Mouse (Mus musculus): ENCODE measurements around the gene Oas2.
"Not testable (repeated sequence)": the region's sequence is repeated elsewhere in the genome, so short reads cannot be mapped to it uniquely, and the experiment has no call there.

Oas2 gene

DNA sequence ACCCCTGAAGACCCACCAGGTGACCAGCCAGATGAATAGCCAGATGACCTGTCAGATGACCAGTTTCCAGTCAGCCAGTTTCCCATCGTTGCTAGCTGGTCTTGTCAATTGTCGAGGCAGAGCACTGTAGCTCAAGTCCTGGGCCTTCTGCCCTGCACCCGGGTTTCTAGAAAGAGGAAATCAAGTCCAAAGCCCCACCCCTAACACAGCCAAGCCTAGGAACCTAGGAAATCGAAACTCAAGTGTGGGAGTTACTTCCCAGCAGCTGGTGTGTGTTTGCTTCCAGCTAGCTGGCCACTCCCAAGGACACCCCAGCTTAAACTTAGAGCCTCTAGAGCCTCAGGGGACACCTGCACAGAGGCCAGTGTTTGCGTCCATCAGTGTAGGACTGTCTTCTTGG lies at the start of gene Oas2:
Gene Oas2 (minus strand): TSS at position 166 of the 400 bp plus-strand sequence.
- DNase-seq (ENCODE audit: low read depth, low spot score), result peak; percentile 23

GRCm38 (mm10) chr5:120798943-120799342 lies 49.3 kb upstream of the Oas2 start:
- not testable (repeated sequence) for DNase-seq (ENCODE audit: low read depth, low spot score)

DNA sequence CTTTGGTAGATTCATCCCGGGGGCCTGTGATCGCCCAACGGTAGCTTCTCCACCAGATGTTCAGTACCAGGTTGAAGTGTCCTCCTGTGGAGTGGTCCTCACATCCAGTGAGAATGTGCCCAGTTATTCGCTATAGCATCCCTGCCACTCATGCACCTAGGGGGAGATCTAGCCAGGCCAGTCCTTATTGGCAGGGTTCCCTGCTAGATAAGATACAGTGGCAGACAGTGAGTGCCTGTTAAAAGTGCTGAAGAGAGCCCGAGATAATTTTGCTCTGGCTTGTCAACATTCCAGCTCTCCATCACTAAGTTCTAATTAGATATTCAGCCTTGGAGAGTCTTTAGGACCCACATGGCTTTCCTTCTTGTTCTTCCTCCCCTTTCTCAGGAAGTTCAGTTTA lies 48.5 kb upstream of the Oas2 start:
- DNase-seq (ENCODE audit: low read depth, low spot score), result not testable (repeated sequence)

DNA sequence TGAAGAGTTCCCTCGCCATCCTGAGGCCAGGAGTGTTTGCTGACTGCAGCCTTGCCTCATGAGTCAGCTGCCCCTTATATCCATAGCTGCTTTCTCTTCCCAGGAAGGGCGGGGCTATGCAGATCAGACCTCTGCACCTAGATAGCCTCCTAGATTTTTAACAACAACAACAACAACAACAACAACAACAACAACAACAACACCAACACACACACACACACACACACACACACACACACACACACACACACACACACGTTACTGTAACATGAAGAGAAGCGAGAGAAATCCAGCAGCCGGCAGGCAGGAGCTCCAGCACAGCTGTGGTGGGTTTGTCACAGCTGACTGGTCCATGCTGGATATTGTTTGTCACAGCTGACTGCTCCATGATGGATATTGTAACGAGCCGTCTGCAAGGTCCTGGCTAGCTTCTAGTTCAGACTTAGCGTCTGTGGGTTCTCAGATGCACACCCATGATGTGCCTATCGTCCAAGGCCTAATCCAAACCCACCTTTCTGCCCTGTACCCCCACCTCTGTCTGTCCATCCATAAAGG lies 45.9 kb upstream of the Oas2 start, which contains the start of gene Oas1e:
Gene Oas1e (minus strand): TSS at position 51 of the 555 bp plus-strand sequence.
- DNase-seq (ENCODE audit: low read depth, low spot score), result not testable (repeated sequence)

DNA sequence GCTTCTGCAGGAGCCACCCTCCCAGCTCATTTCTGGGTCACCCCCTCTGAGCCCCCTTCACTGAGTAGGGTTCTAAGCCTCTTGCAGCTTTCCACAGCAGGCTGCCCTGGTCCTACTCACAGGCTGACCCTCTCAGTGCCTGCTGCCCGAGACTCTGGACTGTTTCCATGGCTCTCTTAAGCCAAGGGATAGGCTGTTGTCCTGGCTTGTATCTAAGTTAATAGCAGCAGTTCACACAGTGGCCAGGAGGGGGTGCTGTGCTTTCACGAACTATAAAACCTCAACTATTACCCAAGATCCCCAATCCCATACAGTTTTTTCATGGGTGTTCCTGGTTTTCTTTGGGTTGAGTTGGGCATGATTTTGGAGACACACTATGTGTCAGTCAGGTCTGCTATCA lies 43.4 kb upstream of the Oas2 start:
- peak; percentile 73 for DNase-seq (ENCODE audit: low read depth, low spot score)

- DNase-seq (ENCODE audit: low read depth, low spot score), result no peak
Measured at GRCm38 (mm10) chr5:120787042-120787441, 37.4 kb upstream of the Oas2 start.

DNA sequence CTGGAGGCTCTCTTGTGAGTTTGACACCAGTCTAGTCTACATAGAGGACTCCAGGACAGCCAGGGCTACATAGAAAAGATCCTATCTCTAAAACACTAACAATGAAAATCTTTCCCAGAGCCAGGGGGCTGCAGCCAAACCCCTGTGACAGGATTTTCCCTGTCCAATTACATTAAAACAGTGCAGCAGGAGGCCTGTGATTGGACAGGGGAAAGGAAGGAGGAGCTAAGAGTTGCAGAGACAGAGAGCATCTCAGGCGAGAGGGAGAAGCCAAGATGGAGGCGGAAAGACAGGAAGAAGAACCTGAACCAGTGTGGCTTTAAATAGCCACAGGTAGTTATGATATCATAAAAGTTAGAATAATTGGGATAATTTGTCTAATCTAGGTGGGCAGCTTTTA lies 32.8 kb upstream of the Oas2 start:
- DNase-seq (ENCODE audit: low read depth, low spot score), result peak; percentile 91

GRCm38 (mm10) chr5:120781646-120782045 lies 32.0 kb upstream of the Oas2 start:
- peak; percentile 77 for DNase-seq (ENCODE audit: low read depth, low spot score)

DNA sequence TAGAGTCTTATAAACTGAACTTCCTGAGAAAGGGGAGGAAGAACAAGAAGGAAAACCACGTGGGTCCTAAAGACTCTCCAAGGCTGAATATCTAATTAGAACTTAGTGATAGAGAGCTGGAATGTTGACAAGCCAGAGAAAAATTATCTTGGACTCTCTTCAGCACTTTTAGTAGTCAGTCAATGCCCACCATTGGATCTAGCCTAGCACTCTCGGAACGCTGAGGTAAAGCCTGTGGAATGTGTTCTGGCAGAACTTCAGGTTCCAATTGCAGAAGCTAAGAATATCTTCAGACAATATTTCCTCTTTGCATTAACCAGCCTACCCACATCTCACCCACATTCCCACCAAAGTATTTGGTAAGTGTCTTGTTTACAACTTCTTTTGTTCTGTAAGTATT lies 30.3 kb upstream of the Oas2 start:
- no peak for DNase-seq (ENCODE audit: low read depth, low spot score)

DNA sequence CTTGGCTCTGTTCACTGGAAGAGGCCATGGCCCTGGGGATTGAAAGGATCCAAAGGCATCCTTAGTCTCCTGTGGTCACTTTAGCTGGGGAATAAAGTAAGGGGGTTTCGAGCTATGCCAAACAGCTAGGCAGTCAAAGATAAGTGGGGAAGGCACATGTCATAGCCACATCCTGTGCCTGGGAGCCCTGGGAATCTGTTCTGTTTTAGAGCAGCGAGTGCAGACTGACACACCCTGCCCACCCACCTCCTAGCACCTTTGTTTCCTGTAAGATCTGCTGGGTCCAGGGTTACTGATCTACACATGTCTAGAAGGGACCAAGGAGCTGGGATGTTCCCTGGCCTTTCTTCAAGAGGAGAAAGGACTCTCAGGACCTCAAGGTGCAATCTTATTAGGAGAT lies 29.3 kb upstream of the Oas2 start:
- no peak for DNase-seq (ENCODE audit: low read depth, low spot score)

- DNase-seq (ENCODE audit: low read depth, low spot score), result no peak
Measured at GRCm38 (mm10) chr5:120777478-120777877, 27.8 kb upstream of the Oas2 start, which contains the start of gene Oas3. Gene Oas3, minus strand, starts transcription at chr5:120777661.

DNA sequence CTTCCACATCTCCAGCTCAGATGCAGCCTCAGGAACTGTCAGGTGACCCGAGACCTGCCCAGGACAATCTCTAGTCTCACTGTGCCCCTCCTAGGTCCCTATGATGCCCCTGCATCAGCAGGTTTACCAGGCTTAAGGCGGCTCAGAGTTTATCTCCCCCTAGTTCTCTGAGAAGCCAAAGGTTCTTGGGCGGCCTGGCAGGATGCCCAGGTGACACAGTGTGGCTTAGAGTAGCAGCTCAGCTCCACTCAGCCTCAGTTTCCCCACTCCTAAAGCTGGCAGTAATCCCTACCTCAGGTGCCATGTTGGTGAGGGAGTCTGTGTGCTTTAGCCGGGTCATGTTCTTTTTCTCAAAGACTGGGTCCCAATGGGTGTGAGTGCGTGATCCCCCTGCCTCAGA lies 27.1 kb upstream of the Oas2 start:
- DNase-seq (ENCODE audit: low read depth, low spot score), result no peak

GRCm38 (mm10) chr5:120775287-120775985 lies 25.8 kb upstream of the Oas2 start:
- DNase-seq (ENCODE audit: low read depth, low spot score), result peak; percentile 37

DNA sequence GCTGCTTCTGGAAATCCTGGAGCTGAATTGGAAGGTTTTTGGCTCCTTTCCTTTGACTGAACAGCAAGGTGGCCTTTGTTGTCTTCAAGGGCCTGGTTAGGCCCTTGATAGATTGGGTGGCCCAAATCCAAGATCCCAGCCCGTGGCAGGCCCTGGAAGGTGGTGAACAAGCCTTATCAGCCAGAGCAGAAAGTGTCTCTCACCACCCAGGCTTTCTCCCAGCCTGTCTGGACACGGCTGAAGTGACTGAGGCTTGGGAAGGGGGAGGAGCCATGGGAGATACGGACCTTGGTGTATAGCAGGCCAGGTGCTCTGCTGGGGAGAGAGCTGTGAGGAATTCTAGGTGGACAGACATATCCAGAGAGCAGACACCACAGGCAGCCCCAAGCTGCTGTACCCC lies 19.7 kb upstream of the Oas2 start:
- no peak for DNase-seq (ENCODE audit: low read depth, low spot score)

DNA sequence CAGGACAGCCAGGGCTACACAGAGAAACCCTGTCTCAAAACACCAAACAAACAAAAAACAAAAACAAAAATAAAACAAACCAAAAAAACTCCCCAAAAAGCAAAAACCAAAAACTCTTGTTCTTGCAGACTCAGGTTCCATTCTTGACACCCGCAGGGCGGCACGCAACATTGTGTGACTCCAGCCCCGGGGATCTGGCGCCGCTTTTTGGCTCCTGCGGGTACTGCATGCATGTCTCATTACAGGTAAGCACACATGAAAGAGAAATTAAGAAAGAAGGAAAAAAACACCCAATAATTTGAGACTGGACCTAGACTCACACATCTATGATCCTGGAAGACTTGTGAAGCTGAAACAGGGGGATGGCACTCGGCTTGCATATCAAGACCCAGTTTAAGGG lies 15.4 kb upstream of the Oas2 start:
- peak; percentile 73 for DNase-seq (ENCODE audit: low read depth, low spot score)

DNA sequence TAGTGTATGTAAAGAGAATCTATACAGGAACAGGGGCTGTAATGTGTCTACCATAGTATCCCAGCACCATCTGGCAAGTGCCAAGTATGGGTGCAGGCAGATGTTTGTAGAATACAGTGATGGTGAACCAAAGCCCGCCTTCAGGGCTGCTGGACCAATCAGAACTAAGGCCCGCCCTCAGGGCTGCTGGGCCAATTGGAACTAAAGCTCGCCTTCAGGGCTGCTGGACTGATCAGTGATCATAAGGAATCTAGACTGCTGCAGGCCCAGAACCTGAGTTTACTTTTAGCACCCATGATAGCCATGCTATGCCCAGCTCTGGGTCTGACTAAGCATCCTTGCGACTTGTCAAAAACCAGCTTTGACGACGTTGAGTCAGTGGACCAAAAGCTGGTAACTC lies 12.2 kb upstream of the Oas2 start:
- DNase-seq (ENCODE audit: low read depth, low spot score), result peak; percentile 88

GRCm38 (mm10) chr5:120754215-120754614 lies 4.6 kb upstream of the Oas2 start:
- no peak for DNase-seq (ENCODE audit: low read depth, low spot score)

- DNase-seq (ENCODE audit: low read depth, low spot score), result no peak
Measured at GRCm38 (mm10) chr5:120752786-120753185, 3.1 kb upstream of the Oas2 start.

GRCm38 (mm10) chr5:120751206-120751605 lies 1.6 kb upstream of the Oas2 start:
- DNase-seq (ENCODE audit: low read depth, low spot score), result peak; percentile 88

DNA sequence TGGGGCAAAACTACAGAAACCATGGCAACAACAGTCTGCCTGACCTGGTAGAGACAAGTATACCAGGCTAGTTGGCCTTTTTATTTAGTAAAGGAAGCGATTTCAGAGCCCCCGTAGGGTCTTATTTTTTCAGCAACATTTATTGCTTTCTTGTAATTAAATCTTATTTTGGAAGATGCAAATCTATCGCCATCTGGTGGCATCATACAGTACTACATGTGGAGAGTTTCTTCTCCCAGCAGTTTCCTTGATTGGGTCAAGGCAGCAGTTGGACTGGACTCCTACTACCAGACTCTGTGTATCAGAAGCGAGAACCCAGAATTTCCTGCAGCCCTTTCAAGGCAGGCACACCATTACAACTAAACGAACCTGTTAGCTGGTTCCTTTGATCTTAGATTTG lies 3.2 kb downstream of the Oas2 start:
- DNase-seq (ENCODE audit: low read depth, low spot score), result peak; percentile 74

DNA sequence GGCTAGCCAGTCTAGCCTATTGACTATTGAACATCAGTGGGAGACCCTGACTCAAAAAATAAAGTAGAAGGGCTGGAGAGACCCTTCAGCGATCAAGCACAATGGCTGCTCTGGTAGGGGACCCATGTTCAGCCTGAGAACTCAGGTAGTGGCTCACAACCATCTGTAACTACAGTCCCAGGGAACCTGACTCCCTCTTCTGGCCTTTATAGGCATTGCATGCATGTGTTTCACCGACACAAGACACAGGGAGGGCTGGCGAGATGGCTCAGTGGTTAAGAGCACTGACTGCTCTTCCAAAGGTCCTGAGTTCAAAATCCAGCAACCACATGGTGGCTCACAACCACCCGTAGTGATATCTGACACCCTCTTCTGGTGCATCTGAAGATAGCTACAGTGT lies 7.5 kb downstream of the Oas2 start:
- peak; percentile 84 for DNase-seq (ENCODE audit: low read depth, low spot score)

DNA sequence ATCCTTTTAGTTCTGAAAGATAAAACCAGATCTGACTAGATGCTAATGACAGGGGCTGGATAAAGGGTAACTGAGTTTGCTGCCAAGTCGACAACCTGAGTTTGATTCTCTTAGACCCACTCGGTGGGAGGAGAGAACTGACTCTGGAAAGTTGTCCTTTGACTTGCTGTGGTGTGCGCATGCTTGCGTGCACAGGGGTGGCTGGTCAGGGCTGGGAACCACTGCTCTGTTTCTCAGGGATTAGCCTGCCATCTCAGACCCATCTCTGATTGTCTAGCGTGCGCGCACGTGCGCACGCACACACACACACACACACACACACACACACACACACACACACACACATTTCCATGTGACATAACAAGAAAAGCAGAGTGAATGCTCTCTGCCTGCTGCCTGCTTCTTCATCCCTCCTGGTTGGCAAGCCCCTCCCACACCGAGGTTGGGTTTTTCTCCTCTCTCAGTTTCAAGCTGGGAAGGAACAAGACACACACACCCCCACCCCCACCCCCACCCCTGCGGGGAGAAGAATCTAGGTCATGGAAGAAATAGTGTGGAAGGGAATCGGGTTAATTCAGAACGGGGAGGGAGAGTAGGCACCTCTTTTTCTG lies 15.2 kb downstream of the Oas2 start:
- peak; percentile 83 for DNase-seq (ENCODE audit: low read depth, low spot score)

GRCm38 (mm10) chr5:120733696-120734095 lies 16.0 kb downstream of the Oas2 start:
- DNase-seq (ENCODE audit: low read depth, low spot score), result peak; percentile 66

Data from R1 (cell line).